Mouse (Mus musculus) kidney, adult 2 months (tissue): ENCODE measurements around the gene Cnot1. TPM values are rescaled to one million over a fixed set of nuclear protein-coding genes. Genes with fewer than 3 reads are reported as not detected.

ENCODE experiments used
- DNase-seq: peaks from one replicate; pipeline ENCODE4 v3.0.0; 2021
- H3K27ac ChIP-seq: fragments of 200-500 bp; 2 replicates; pipeline ENCODE4 v1.5.1; 2012; ENCODE audit warnings: low read depth, low read length, control low read depth, inconsistent platforms; ENCODE audit not compliant: insufficient read depth
- H3K27me3 ChIP-seq: fragments of 200-500 bp; replicated peaks from 2 replicates; pipeline ENCODE4 v1.6.1; 2012; ENCODE audit warnings: mild to moderate bottlenecking, moderate library complexity, low read length, inconsistent platforms; ENCODE audit not compliant: control insufficient read depth, insufficient read depth
- H3K36me3 ChIP-seq: fragments of 200-500 bp; 2 replicates; pipeline ENCODE4 v1.6.1; 2012; ENCODE audit warnings: mild to moderate bottlenecking, moderate library complexity, low read length, inconsistent platforms; ENCODE audit not compliant: control insufficient read depth, insufficient read depth
- H3K4me1 ChIP-seq: fragments of 200-500 bp; 2 replicates; pipeline ENCODE4 v1.6.1; 2011; ENCODE audit warnings: low read length; ENCODE audit not compliant: control insufficient read depth, insufficient read depth
- H3K4me3 ChIP-seq: fragments of 200-500 bp; 2 replicates; pipeline ENCODE4 v1.5.1; 2011; ENCODE audit warnings: mild to moderate bottlenecking, low read depth, low read length, control low read depth; ENCODE audit not compliant: insufficient read depth
- CTCF ChIP-seq: fragments of 200-500 bp; conservative IDR thresholded peaks from 2 replicates; pipeline ENCODE4 v1.5.1; 2011; ENCODE audit warnings: low read depth, mild to moderate bottlenecking, control low read depth, low read length, moderate library complexity, mixed read lengths; ENCODE audit not compliant: insufficient read depth, insufficient read length
- POLR2A ChIP-seq: fragments of 200-500 bp; IDR thresholded peaks from one replicate; pipeline ENCODE4 v1.6.1; 2011; ENCODE audit warnings: low read depth, low read length, control low read depth
- WGBS: fragments of 180-500 bp; shearing (Covaris S2); methylation state at CpG from one replicate; pipeline ENCODE4 v1.1.7; 2018; 5-methylcytosine and 5-hydroxymethylcytosine counted together
- polyA plus RNA-seq: library from polyadenylated mRNA; depleted of rRNA; stranded (reverse); fragments of >200 nt; gene quantifications from 2 replicates; pipeline ENCODE4 v1.2.3, GENCODE M21; 2012; rRNA removed

Cnot1 gene
- polyA plus RNA-seq, 1 experiment, result 57.4 TPM

GRCm38 (mm10) chr8:95671861-95672260, 135.4 kb downstream of the Cnot1 start:
- no peaks in the 10 kb centered on the region for H3K36me3 ChIP-seq
- no peak for DNase-seq
- H3K4me1 ChIP-seq, result no peaks in the 10 kb centered on the region
- 91% methylated on average over 6 of the region's 6 CpGs for WGBS
- H3K4me3 ChIP-seq, result no peak overlapping the region
- no peak overlapping the region for H3K27ac ChIP-seq
- no peaks in the 10 kb centered on the region for H3K27me3 ChIP-seq
- no peak for TF ChIP-seq POLR2A

DNA sequence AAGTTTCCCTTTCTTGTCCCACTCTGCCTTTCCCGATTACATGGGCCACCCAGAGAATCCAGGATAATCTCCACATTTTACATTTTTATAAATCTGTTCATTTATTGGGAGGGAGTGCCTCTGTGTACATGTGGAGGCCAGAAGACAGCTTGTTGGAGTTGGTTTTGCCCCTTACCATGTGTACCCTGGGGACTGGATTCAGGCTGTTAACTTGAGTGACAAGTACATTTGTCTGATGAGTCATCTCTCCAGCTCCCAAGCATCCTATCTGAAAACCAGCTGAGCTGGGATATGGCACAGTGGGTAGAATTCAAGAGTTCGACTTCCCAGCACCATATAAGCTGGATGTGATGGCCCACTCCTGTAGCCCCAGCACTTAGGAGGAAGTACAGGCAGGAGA, 137.3 kb downstream of the Cnot1 start:
- H3K27me3 ChIP-seq, result no peaks in the 10 kb centered on the region
- 76% methylated on average over 2 of the region's 2 CpGs for WGBS
- no peak overlapping the region for H3K27ac ChIP-seq
- no peaks in the 10 kb centered on the region for H3K4me1 ChIP-seq
- no peaks in the 10 kb centered on the region for H3K36me3 ChIP-seq
- no peak for DNase-seq
- TF ChIP-seq CTCF, result no peak
- no peak for TF ChIP-seq POLR2A
- no peak overlapping the region for H3K4me3 ChIP-seq

Other genes with a start within 250 kb of the Cnot1 start
- gene Prss54, start 231.1 kb downstream of the Cnot1 start, polyA plus RNA-seq, result 0.08 TPM in 1 of 2 replicates, not detected in the other
- 0.81 and 1.1 TPM in 2 replicates for gene Gins3, start 174.0 kb downstream of the Cnot1 start, polyA plus RNA-seq
- gene Ndrg4, start 130.5 kb downstream of the Cnot1 start, polyA plus RNA-seq, result 20.7 and 21.7 TPM in 2 replicates
- gene Setd6, start 91.6 kb downstream of the Cnot1 start, polyA plus RNA-seq, result 11.4 and 11.5 TPM in 2 replicates
- gene Sap18b, start 17.9 kb upstream of the Cnot1 start, polyA plus RNA-seq, result 43.8 and 76.7 TPM in 2 replicates
- 22.3 and 24.7 TPM in 2 replicates for gene Slc38a7, start 46.1 kb upstream of the Cnot1 start, polyA plus RNA-seq
- gene Got2, start 81.1 kb upstream of the Cnot1 start, polyA plus RNA-seq, result 269 and 296 TPM in 2 replicates